Mouse (Mus musculus) Patski (cell line): ENCODE data around the gene Hoxc11. TPM values are rescaled to one million over a fixed set of nuclear protein-coding genes. Genes with fewer than 3 reads are reported as not detected.

Source experiments
- ATAC-seq: fragments of 100-300 bp; one replicate; pipeline ENCODE4 v1.8.0; 2021
- CTCF ChIA-PET: fragments of 350-600 bp; sonication (Branson Sonifier 250); formaldehyde crosslinking; loops from one replicate; lab custom pipeline; 2022; ENCODE audit warnings: inconsistent platforms; lab: Charles Lee
- POLR2A ChIA-PET: fragments of 350-600 bp; sonication (Branson Sonifier 250); formaldehyde crosslinking; loops from one replicate; lab custom pipeline; 2022; ENCODE audit warnings: antibody characterized with exemption, inconsistent platforms; lab: Charles Lee
- DNase-seq: peaks from one replicate; pipeline ENCODE4 v3.0.0-alpha.2; 2011; ENCODE audit warnings: low read depth, low spot score
- H3K27me3 ChIP-seq: fragments of 371-371 bp; one replicate; pipeline ENCODE4 v1.5.1; 2021
- CTCF ChIP-seq: fragments of 100-300 bp; IDR thresholded peaks from one replicate; pipeline ENCODE4 v1.5.1; 2021
- in situ Hi-C: fragments of 300-500 bp; cut with MboI; formaldehyde crosslinking; loops from 3 replicates; pipeline ENCODE4 v1.11.1; 2018; ENCODE audit warnings: low pct_unique_long_range_greater_than_20kb, mixed read lengths
- polyA plus RNA-seq: library from polyadenylated mRNA; unstranded; gene quantifications from one replicate; pipeline ENCODE4 v1.2.3, GENCODE M21; 2021

Hoxc11 gene
- polyA plus RNA-seq, 1 experiment from 2014 or later, result not detected

GRCm38 (mm10) chr15:103001370-103001769 is 47.1 kb downstream of the Hoxc11 start:
- TF ChIP-seq CTCF, result no peak
- CTCF ChIA-PET, result interaction anchor here (1.8 kb wide), 1 partner anchor 177 kb away, joined by 7 read pairs; no protein-coding TSS in a partner anchor
- no peaks in the 10 kb centered on the region for H3K27me3 ChIP-seq
- POLR2A ChIA-PET, result no interaction called here
- in situ Hi-C loops, result no loop called here
- DNase-seq, result no peak
- no peak for ATAC-seq

DNA sequence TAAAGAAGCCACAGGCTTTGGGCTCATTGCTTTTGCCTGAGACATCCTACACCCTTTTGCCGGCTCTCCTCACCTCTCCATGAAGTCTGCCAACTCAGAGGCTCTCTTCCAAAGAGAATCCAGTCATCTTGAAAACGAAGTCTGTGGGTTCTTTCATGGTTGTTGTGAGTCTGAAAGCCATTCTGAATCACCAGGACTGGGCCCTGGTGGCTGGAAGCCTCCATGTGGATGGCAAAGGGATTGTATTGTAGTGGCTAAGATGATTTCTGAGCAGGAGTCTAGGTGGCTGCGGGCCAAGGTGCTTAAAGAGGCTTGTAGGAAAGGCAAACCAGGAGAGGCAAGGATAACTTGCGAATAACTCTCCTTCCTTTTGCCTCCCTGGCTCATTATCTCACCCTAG is 47.9 kb downstream of the Hoxc11 start:
- ATAC-seq, result no peak
- no peak for TF ChIP-seq CTCF
- POLR2A ChIA-PET, result no interaction called here
- in situ Hi-C loops, result no loop called here
- CTCF ChIA-PET, result no interaction called here
- DNase-seq, result no peak
- H3K27me3 ChIP-seq, result no peaks in the 10 kb centered on the region

GRCm38 (mm10) chr15:103002821-103003448 is 48.7 kb downstream of the Hoxc11 start:
- ATAC-seq (no peak), DNase-seq (no peak)
- POLR2A ChIA-PET, result no interaction called here
- H3K27me3 ChIP-seq, result no peaks in the 10 kb centered on the region
- in situ Hi-C loops, result no loop called here
- CTCF ChIA-PET, result no interaction called here
- no peak for TF ChIP-seq CTCF

- POLR2A ChIA-PET, result no interaction called here
- in situ Hi-C loops, result no loop called here
Observed at GRCm38 (mm10) chr15:103005308-103005707, 51.1 kb downstream of the Hoxc11 start.

DNA sequence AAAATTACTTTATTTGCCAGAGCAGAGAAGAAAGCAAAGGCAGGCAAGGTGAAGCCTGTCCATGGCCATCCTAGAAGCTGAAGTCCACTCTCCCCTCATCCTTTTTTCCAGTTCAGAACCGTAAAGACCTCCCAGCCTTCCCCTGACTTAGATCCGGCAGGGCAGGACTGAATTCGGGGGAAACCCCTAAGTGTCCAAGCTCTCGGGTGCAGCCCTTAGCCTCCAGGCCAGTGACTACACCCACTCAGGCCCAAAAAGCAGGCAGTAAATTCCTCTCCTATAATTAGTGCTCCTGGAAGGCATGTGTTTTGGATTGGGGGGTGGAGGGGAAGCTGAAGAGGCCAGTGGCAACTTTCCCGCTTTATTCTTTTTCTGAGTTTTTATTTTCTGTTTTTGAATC is 51.6 kb downstream of the Hoxc11 start:
- TF ChIP-seq CTCF, result no peak
- no peak for DNase-seq
- ATAC-seq, result no peak
- in situ Hi-C loops, result no loop called here
- ChIA-PET POLR2A (no interaction called here), CTCF (interaction anchor here (1.0 to 4.3 kb wide), 5 partner anchors 8 to 172 kb away, joined by 3 to 19 read pairs (median 11); partner anchors contain the start of gene Hoxc10)
- H3K27me3 ChIP-seq, result no peaks in the 10 kb centered on the region

More at GRCm38 (mm10) chr15:103005308-103005707, 51.1 kb downstream of the Hoxc11 start:
- CTCF ChIA-PET, result interaction anchor here (1.0 to 4.3 kb wide), 5 partner anchors 8 to 172 kb away, joined by 3 to 19 read pairs (median 11); no protein-coding TSS in a partner anchor
- ATAC-seq (no peak), DNase-seq (no peak)
- no peaks in the 10 kb centered on the region for H3K27me3 ChIP-seq
- TF ChIP-seq CTCF, result no peak

- no peak for ATAC-seq
- no peak for TF ChIP-seq CTCF
- ChIA-PET CTCF (interaction anchor here (1.0 to 4.3 kb wide), 4 partner anchors 40 to 171 kb away, joined by 3 to 19 read pairs (median 8); partner anchors contain the start of gene Hoxc10), POLR2A (interaction anchor here (0.5 kb wide), 1 partner anchor 17 kb away, joined by 5 read pairs; no protein-coding TSS in a partner anchor)
- no peaks in the 10 kb centered on the region for H3K27me3 ChIP-seq
- no peak for DNase-seq
- in situ Hi-C loops, result no loop called here
Observed at GRCm38 (mm10) chr15:103006326-103006725, 52.1 kb downstream of the Hoxc11 start.

Other genes starting within 250 kb of the Hoxc11 start
- gene Calcoco1, start 232.2 kb upstream of the Hoxc11 start, polyA plus RNA-seq, result 154 TPM
- 0.04 TPM for gene Hoxc13, start 33.3 kb upstream of the Hoxc11 start, polyA plus RNA-seq
- not detected for gene Hoxc12, start 17.7 kb upstream of the Hoxc11 start, polyA plus RNA-seq
- 4.5 TPM for gene Hoxc10, start 12.4 kb downstream of the Hoxc11 start, polyA plus RNA-seq
- 0.56 TPM for gene Hoxc5, start 13.0 kb downstream of the Hoxc11 start, polyA plus RNA-seq
- gene Hoxc9, start 22.0 kb downstream of the Hoxc11 start, polyA plus RNA-seq, result 5.8 TPM
- 0.41 TPM for gene Hoxc8, start 36.2 kb downstream of the Hoxc11 start, polyA plus RNA-seq
- gene Hoxc6, start 43.8 kb downstream of the Hoxc11 start, polyA plus RNA-seq, result 1.8 TPM
- gene Hoxc4, start 64.5 kb downstream of the Hoxc11 start, polyA plus RNA-seq, result 1.7 TPM
- 17.4 TPM for gene Smug1, start 212.7 kb downstream of the Hoxc11 start, polyA plus RNA-seq